Mouse (Mus musculus) forebrain, embryonic 16.5 days (tissue): ENCODE measurements around the gene Zmpste24. TPM values are rescaled to one million over a fixed set of nuclear protein-coding genes. Genes with fewer than 3 reads are reported as not detected.

Experiments
- ATAC-seq: fragments of 200-750 bp; cut with Nextera tagmentation; 2 replicates; pipeline ENCODE4 v1.8.0; 2017; ENCODE audit warnings: mild to moderate bottlenecking, moderate library complexity
- H3K27ac ChIP-seq: fragments of 300-500 bp; sonication (generic); 2 replicates; pipeline ENCODE4 v1.5.1; 2014; ENCODE audit warnings: low read length, control low read depth
- H3K27me3 ChIP-seq: fragments of 300-500 bp; sonication (generic); replicated peaks from 2 replicates; pipeline ENCODE4 v1.6.1; 2014; ENCODE audit warnings: low read length; ENCODE audit not compliant: control insufficient read depth, insufficient read depth
- H3K36me3 ChIP-seq: fragments of 300-500 bp; sonication (generic); 2 replicates; pipeline ENCODE4 v1.6.1; 2014; ENCODE audit not compliant: control insufficient read depth, insufficient read depth
- H3K4me1 ChIP-seq: fragments of 300-500 bp; sonication (generic); replicated peaks from 2 replicates; pipeline ENCODE4 v1.6.1; 2014; ENCODE audit warnings: low read length; ENCODE audit not compliant: control insufficient read depth, insufficient read depth
- H3K4me2 ChIP-seq: fragments of 300-500 bp; sonication (generic); 2 replicates; pipeline ENCODE4 v1.6.1; 2014; ENCODE audit warnings: mild to moderate bottlenecking, low read length, control low read depth
- H3K4me3 ChIP-seq: fragments of 300-500 bp; sonication (generic); replicated peaks from 2 replicates; pipeline ENCODE4 v1.5.1; 2014; ENCODE audit warnings: mild to moderate bottlenecking, low read length, control low read depth
- H3K9ac ChIP-seq: fragments of 300-500 bp; sonication (generic); replicated peaks from 2 replicates; pipeline ENCODE4 v1.6.1; 2014; ENCODE audit warnings: low read depth, low read length, control low read depth
- H3K9me3 ChIP-seq: fragments of 300-500 bp; sonication (generic); 2 replicates; pipeline ENCODE4 v1.6.1; 2016; ENCODE audit warnings: low read length; ENCODE audit not compliant: control insufficient read depth
- WGBS: fragments of 180-500 bp; shearing (Covaris S2); extraction: QIAGEN DNeasy Blood & Tissue Kit; methylation state at CpG from one replicate; pipeline ENCODE4 v1.1.7; 2014; 5-methylcytosine and 5-hydroxymethylcytosine counted together
- polyA plus RNA-seq: library from polyadenylated mRNA; unstranded; fragments of >200 nt; fragmentation: Nextera tagmentation; extraction: Ambion mirVana; gene quantifications from 2 replicates; pipeline ENCODE4 v1.2.1, GENCODE M21; 2015

The Zmpste24 gene
- polyA plus RNA-seq, 1 experiment from 2014 or later = 27.4 TPM

GRCm38 (mm10) chr4:121023464-121023863 lies 74.6 kb downstream of the Zmpste24 start:
- H3K36me3 ChIP-seq = no peaks in the 10 kb centered on the region
- WGBS = 87% methylated on average over 7 of the region's 7 CpGs
- ATAC-seq = no peak

GRCm38 (mm10) chr4:121021911-121022310 lies 76.1 kb downstream of the Zmpste24 start:
- Histone ChIP-seq H3K27me3 (no peaks in the 10 kb centered on the region), H3K9ac (no peak overlapping the region), H3K4me3 (no peak overlapping the region), H3K9me3 (no peaks in the 10 kb centered on the region), H3K27ac (no peak overlapping the region), H3K4me2 (no peak overlapping the region), H3K4me1 (no peaks in the 10 kb centered on the region), H3K36me3 (no peaks in the 10 kb centered on the region)
- no peak for ATAC-seq

More at GRCm38 (mm10) chr4:121023464-121023863, 74.6 kb downstream of the Zmpste24 start:
- H3K4me2 ChIP-seq = no peak overlapping the region
- H3K9me3 ChIP-seq = no peaks in the 10 kb centered on the region
- no peaks in the 10 kb centered on the region for H3K4me1 ChIP-seq
- H3K9ac ChIP-seq = no peak overlapping the region
- H3K27me3 ChIP-seq = no peaks in the 10 kb centered on the region
- no peak overlapping the region for H3K27ac ChIP-seq
- no peak overlapping the region for H3K4me3 ChIP-seq

DNA sequence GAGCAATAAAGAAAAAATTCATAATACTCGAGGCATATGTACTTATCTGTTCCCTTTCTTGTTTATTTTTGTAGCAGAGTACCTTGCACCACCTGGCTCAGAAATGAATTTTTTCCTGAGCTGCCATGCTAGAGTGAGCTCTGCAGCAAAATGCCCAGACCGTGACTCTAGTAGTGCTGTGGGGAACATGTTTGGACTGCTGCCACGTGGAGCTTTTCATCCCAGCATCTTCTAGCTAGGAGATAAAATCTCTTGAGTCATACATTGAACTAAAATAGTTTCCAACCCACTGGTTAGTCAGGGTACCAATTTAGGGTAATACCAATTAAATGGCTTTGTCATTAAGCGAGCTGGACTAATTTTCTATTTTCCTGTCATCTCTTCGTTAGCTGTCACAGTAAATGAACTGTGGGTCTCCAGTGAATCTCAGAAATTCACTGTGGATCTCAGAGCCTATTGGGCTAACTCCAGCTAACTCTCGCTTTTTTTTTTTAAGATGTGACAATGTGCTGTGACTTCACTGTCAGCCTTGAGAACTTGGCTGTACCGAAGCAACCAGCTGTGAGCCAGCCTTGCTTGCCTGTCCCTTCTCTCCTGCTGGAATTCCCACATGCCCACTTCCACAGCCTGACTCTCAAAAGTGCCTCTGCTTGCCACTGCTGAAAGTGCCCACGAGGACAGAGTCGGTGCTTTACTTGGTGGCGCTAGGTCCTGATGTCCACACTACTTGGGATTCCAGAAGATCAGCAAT lies 77.8 kb downstream of the Zmpste24 start:
- no peak overlapping the region for H3K9ac ChIP-seq
- no peaks in the 10 kb centered on the region for H3K9me3 ChIP-seq
- WGBS = 49% methylated on average over 10 of the region's 10 CpGs
- H3K4me3 ChIP-seq = no peak overlapping the region
- H3K27ac ChIP-seq = no peak overlapping the region
- peaks cover 8% of the 10 kb centered on the region for H3K4me1 ChIP-seq
- no peaks in the 10 kb centered on the region for H3K36me3 ChIP-seq
- no peak overlapping the region for H3K4me2 ChIP-seq
- H3K27me3 ChIP-seq = no peaks in the 10 kb centered on the region
- no peak for ATAC-seq

GRCm38 (mm10) chr4:121018250-121018649 lies 79.8 kb downstream of the Zmpste24 start:
- Histone ChIP-seq H3K4me1 (peaks cover 13% of the 10 kb centered on the region), H3K27me3 (no peaks in the 10 kb centered on the region), H3K27ac (no peak overlapping the region), H3K36me3 (no peaks in the 10 kb centered on the region), H3K4me2 (no peak overlapping the region), H3K9ac (no peak overlapping the region), H3K9me3 (no peaks in the 10 kb centered on the region), H3K4me3 (no peak overlapping the region)
- WGBS = 91% methylated on average over 3 of the region's 3 CpGs
- ATAC-seq = no peak

- Histone ChIP-seq H3K4me3 (peak within 1 kb of the TSS; percentile 86), H3K27me3 (no peaks in the 10 kb centered on the region), H3K27ac (peak within 1 kb of the TSS; percentile 72), H3K36me3 (no peaks in the 10 kb centered on the region), H3K4me2 (peak within 1 kb of the TSS; percentile 76), H3K9ac (peak within 1 kb of the TSS; percentile 90), H3K4me1 (peaks cover 13% of the 10 kb centered on the region), H3K9me3 (no peaks in the 10 kb centered on the region)
- ATAC-seq = peak; percentile 97
- WGBS = under 1% methylated on average over 39 of the region's 48 CpGs
These were observed 80.9 kb downstream of the Zmpste24 start, which contains the start of gene Smap2 for GRCm38 (mm10) chr4:121016928-121017657. Gene Smap2 (minus strand): TSS chr4:121017247.

DNA sequence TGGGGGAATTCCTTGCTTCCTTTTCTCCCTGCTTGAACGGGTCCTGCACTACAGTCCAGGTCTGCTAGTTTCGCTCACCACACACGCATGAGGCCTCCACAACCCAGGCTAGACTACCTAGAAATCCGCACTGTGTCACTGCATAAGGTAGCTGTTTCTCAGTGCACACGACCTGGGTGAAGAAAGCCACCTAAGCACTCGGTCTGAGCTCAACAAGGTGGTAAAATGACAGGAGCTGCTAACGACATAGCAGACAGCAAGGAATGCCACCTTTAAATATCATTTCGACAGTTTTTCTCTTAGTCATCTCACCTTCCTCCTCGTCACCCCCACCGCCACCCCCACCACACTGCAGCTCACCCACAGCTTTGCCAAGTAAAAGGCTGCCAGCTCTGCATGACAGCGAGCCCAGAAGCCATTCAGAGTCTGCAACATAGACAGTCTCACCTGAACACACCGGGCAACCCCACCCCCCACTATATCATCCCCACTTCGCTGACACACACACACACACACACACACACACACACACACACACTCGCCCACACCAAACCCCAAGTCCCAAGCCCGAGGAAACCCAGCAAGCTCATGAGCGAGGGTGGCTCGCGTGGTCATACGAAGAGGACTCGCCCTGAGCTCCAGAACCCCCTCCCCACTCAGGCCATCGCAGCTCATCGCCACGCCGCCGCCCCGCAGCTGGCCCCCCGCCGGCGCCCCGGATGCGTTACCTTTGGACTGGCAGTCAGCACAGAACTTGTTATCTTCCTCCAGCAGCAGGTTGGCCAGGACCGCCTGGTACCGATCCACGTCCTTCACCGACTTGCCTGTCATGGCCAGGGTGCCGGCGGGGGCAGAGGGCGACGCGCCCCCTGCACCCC lies 81.8 kb downstream of the Zmpste24 start:
- peak; percentile 26 for ATAC-seq
- no peaks in the 10 kb centered on the region for H3K36me3 ChIP-seq
- H3K4me2 ChIP-seq = peak overlapping the region; percentile 76
- H3K27me3 ChIP-seq = no peaks in the 10 kb centered on the region
- no peak overlapping the region; the same call in 1 of the 2 replicates for H3K27ac ChIP-seq
- 5% methylated on average over 33 of the region's 40 CpGs for WGBS
- no peaks in the 10 kb centered on the region for H3K9me3 ChIP-seq
- peak overlapping the region; percentile 86 for H3K4me3 ChIP-seq
- peak overlapping the region; percentile 90 for H3K9ac ChIP-seq
- H3K4me1 ChIP-seq = peaks cover 13% of the 10 kb centered on the region

GRCm38 (mm10) chr4:121015268-121015659 lies 82.8 kb downstream of the Zmpste24 start:
- ATAC-seq = no peak
- Histone ChIP-seq H3K27ac (no peak overlapping the region), H3K4me3 (no peak overlapping the region), H3K9me3 (no peaks in the 10 kb centered on the region), H3K36me3 (no peaks in the 10 kb centered on the region), H3K9ac (no peak overlapping the region), H3K4me2 (peak overlapping the region; percentile 18; the same call in 1 of the 2 replicates), H3K27me3 (no peaks in the 10 kb centered on the region), H3K4me1 (peaks cover 13% of the 10 kb centered on the region)
- 84% methylated on average over 7 of the region's 7 CpGs for WGBS

DNA sequence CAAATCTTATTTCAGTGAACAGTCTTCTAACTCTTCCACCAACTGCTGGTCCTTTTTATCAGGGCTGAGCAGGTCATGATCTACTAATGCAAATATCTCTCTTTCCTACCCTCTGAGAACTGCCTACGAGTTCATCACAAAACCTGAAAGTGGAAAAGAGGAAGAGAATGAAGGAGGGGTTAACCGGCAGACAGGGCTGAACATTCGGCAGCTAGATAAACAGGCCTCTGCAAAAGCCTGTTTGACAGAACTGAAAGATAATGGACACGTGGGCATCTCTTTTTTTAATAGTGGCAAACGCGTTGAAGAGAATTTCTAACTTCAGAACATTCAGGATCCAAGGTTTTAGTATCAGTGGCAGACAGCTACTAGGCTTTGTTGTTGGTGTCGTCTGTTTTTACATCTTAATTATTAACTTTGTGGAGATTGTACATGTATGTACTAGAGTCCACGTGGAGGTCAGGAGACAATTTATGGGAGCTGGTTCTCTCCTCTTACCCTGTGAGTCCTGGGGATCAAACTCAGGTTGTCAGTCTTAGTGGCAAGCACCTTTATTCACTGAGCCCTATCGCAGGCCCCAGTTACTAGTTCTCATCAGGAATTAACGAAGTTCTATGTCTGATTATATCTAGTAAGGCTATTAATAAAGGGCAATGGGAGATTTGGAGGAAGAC lies 83.3 kb downstream of the Zmpste24 start:
- Histone ChIP-seq H3K36me3 (no peaks in the 10 kb centered on the region), H3K27ac (no peak overlapping the region), H3K4me1 (peaks cover 13% of the 10 kb centered on the region), H3K27me3 (no peaks in the 10 kb centered on the region), H3K9ac (no peak overlapping the region), H3K4me3 (no peak overlapping the region), H3K4me2 (peak overlapping the region; percentile 18; the same call in 1 of the 2 replicates), H3K9me3 (no peaks in the 10 kb centered on the region)
- ATAC-seq = no peak
- 84% methylated on average over 10 of the region's 10 CpGs for WGBS
